Mouse (Mus musculus): ENCODE results near the gene Iqcn. TPM values are rescaled to one million over a fixed set of nuclear protein-coding genes. Genes with fewer than 3 reads are reported as not detected.

Iqcn gene
- total and polyA plus RNA-seq, 2 experiments from 2014 or later, result not detected

GRCm38 (mm10) chr8:70724216-70724615 is 21.0 kb downstream of the Iqcn start:
- WGBS, result 67% methylated on average over 12 of the region's 12 CpGs
- Histone ChIP-seq H3K4me2 (ENCODE audit: low read depth, low read length) (no peak overlapping the region), H3K9me3 (replicated peaks; ENCODE audit: control insufficient read depth, low read length) (no peaks in the 10 kb centered on the region), H3K27ac (ENCODE audit: low read depth) (no peak overlapping the region), H3K36me3 (replicated peaks; ENCODE audit: control insufficient read depth, insufficient read depth, low read length) (no peaks in the 10 kb centered on the region), H3K27me3 (ENCODE audit: control insufficient read depth, insufficient read depth, low read length) (peaks cover 34% of the 10 kb centered on the region), H3K9ac (replicated peaks; ENCODE audit: low read depth, low read length) (no peak overlapping the region), H3K4me3 (ENCODE audit: low read depth, low read length) (no peak overlapping the region), H3K4me1 (ENCODE audit: control insufficient read depth, insufficient read depth) (no peaks in the 10 kb centered on the region)
- DNase-seq (ENCODE audit: low spot score), result no peak
- no peak for ATAC-seq (ENCODE audit: insufficient read depth, low read depth)
- no peak for TF ChIP-seq EP300 (IDR thresholded peaks at IDR 0.05; ENCODE audit: low read depth)
- no peak for TF ChIP-seq CTCF (IDR thresholded peaks at IDR 0.05; ENCODE audit: low read depth)

- no peak overlapping the region for H3K27ac ChIP-seq (ENCODE audit: low read depth)
- H3K4me1 ChIP-seq (ENCODE audit: control insufficient read depth, insufficient read depth), result no peaks in the 10 kb centered on the region
- H3K4me3 ChIP-seq (ENCODE audit: low read depth, low read length), result no peak overlapping the region
- no peak for TF ChIP-seq EP300 (IDR thresholded peaks at IDR 0.05; ENCODE audit: low read depth)
- no peak for TF ChIP-seq CTCF (IDR thresholded peaks at IDR 0.05; ENCODE audit: low read depth)
- ATAC-seq (ENCODE audit: insufficient read depth, low read depth) (no peak), DNase-seq (ENCODE audit: low spot score) (peak; percentile 46)
- no peaks in the 10 kb centered on the region for H3K9me3 ChIP-seq (replicated peaks; ENCODE audit: control insufficient read depth, low read length)
- no peak overlapping the region for H3K9ac ChIP-seq (replicated peaks; ENCODE audit: low read depth, low read length)
- no peaks in the 10 kb centered on the region for H3K36me3 ChIP-seq (replicated peaks; ENCODE audit: control insufficient read depth, insufficient read depth, low read length)
- no peak overlapping the region for H3K4me2 ChIP-seq (ENCODE audit: low read depth, low read length)
- 21% methylated on average over 14 of the region's 14 CpGs for whole genome bisulfite sequencing
- peaks cover 46% of the 10 kb centered on the region for H3K27me3 ChIP-seq (ENCODE audit: control insufficient read depth, insufficient read depth, low read length)
Measured at GRCm38 (mm10) chr8:70725792-70726447, 22.7 kb downstream of the Iqcn start.

- no peak for ATAC-seq (ENCODE audit: insufficient read depth, low read depth)
- H3K4me2 ChIP-seq (ENCODE audit: low read depth, low read length), result no peak overlapping the region
- no peak overlapping the region for H3K27ac ChIP-seq (ENCODE audit: low read depth)
- H3K9ac ChIP-seq (replicated peaks; ENCODE audit: low read depth, low read length), result no peak overlapping the region
- DNase-seq (ENCODE audit: low spot score), result no peak
- H3K9me3 ChIP-seq (replicated peaks; ENCODE audit: control insufficient read depth, low read length), result no peaks in the 10 kb centered on the region
- TF ChIP-seq CTCF (IDR thresholded peaks at IDR 0.05; ENCODE audit: low read depth) (no peak), EP300 (IDR thresholded peaks at IDR 0.05; ENCODE audit: low read depth) (no peak)
- peaks cover 51% of the 10 kb centered on the region for H3K27me3 ChIP-seq (ENCODE audit: control insufficient read depth, insufficient read depth, low read length)
- H3K4me1 ChIP-seq (ENCODE audit: control insufficient read depth, insufficient read depth), result no peaks in the 10 kb centered on the region
- WGBS, result 41% methylated on average over 11 of the region's 11 CpGs
- no peaks in the 10 kb centered on the region for H3K36me3 ChIP-seq (replicated peaks; ENCODE audit: control insufficient read depth, insufficient read depth, low read length)
- no peak overlapping the region for H3K4me3 ChIP-seq (ENCODE audit: low read depth, low read length)
Measured at GRCm38 (mm10) chr8:70726721-70727120, 23.5 kb downstream of the Iqcn start.

GRCm38 (mm10) chr8:70729808-70730475 is 26.7 kb downstream of the Iqcn start:
- Histone ChIP-seq H3K9me3 (replicated peaks; ENCODE audit: control insufficient read depth, low read length) (no peaks in the 10 kb centered on the region), H3K27me3 (ENCODE audit: control insufficient read depth, insufficient read depth, low read length) (peaks cover 63% of the 10 kb centered on the region), H3K27ac (ENCODE audit: low read depth) (no peak overlapping the region), H3K9ac (replicated peaks; ENCODE audit: low read depth, low read length) (no peak overlapping the region), H3K4me3 (ENCODE audit: low read depth, low read length) (peak overlapping the region; percentile 27), H3K4me1 (ENCODE audit: control insufficient read depth, insufficient read depth) (no peaks in the 10 kb centered on the region), H3K36me3 (replicated peaks; ENCODE audit: control insufficient read depth, insufficient read depth, low read length) (no peaks in the 10 kb centered on the region), H3K4me2 (ENCODE audit: low read depth, low read length) (peak overlapping the region; percentile 51)
- no peak for DNase-seq (ENCODE audit: low spot score)
- WGBS, result 3% methylated on average over 32 of the region's 34 CpGs
- no peak for ATAC-seq (ENCODE audit: insufficient read depth, low read depth)
- no peak for TF ChIP-seq EP300 (IDR thresholded peaks at IDR 0.05; ENCODE audit: low read depth)

GRCm38 (mm10) chr8:70730956-70731355 is 27.7 kb downstream of the Iqcn start:
- no peaks in the 10 kb centered on the region for H3K36me3 ChIP-seq (replicated peaks; ENCODE audit: control insufficient read depth, insufficient read depth, low read length)
- no peak overlapping the region for H3K9ac ChIP-seq (replicated peaks; ENCODE audit: low read depth, low read length)
- H3K4me2 ChIP-seq (ENCODE audit: low read depth, low read length), result no peak overlapping the region
- no peak for TF ChIP-seq EP300 (IDR thresholded peaks at IDR 0.05; ENCODE audit: low read depth)
- TF ChIP-seq CTCF (IDR thresholded peaks at IDR 0.05; ENCODE audit: low read depth), result no peak
- ATAC-seq (ENCODE audit: insufficient read depth, low read depth), result no peak
- DNase-seq (ENCODE audit: low spot score), result no peak
- WGBS, result 85% methylated on average over 4 of the region's 4 CpGs
- H3K4me3 ChIP-seq (ENCODE audit: low read depth, low read length), result no peak overlapping the region
- no peak overlapping the region for H3K27ac ChIP-seq (ENCODE audit: low read depth)
- H3K9me3 ChIP-seq (replicated peaks; ENCODE audit: control insufficient read depth, low read length), result no peaks in the 10 kb centered on the region
- H3K27me3 ChIP-seq (ENCODE audit: control insufficient read depth, insufficient read depth, low read length), result peaks cover 63% of the 10 kb centered on the region
- no peaks in the 10 kb centered on the region for H3K4me1 ChIP-seq (ENCODE audit: control insufficient read depth, insufficient read depth)
